Mouse (Mus musculus) heart, postnatal 14 days (tissue): ENCODE results near the gene Rbfox2. TPM values are rescaled to one million over a fixed set of nuclear protein-coding genes. Genes with fewer than 3 reads are reported as not detected.

Source experiments
- DNase-seq, 2 experiments: peaks; one replicate each; pipeline ENCODE4 v3.0.0; 2021 to 2022
- intact Hi-C: fragments of 180-260 bp; cut with DNase I; formaldehyde crosslinking; loops from one replicate; pipeline ENCODE4 v1.15.1; 2025
- total RNA-seq, 2 experiments: library from RNA; stranded (reverse); gene quantifications; 2 replicates each; pipeline ENCODE4 v1.2.3; 2021

The Rbfox2 gene
- total RNA-seq, 2 experiments from 2014 or later = 112 to 118 TPM

DNA sequence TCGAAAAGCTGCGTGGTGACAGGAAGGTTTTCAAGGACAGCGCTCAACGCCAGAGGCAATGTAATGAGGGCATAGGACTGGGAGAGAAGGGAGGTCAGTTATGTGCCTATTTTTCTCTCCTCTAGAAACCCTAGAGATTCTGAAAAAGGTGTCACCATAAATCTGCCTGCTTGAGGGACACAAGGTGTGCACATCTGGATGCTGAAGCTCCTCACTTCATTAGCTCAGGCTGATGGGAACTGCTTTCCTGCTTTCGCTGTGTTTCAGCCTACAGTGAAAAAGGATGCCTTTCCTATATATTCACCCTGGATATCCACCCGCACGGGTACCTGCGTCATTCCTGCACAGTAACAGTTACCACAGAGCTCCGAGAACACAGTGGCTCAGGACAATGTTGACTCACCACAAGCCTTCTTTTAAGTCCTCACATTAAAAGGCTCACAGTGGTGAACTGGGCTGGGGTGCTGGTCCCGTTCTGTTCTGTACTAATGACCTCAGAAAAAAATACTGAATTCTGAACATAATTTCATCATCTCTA is 152.5 kb downstream of the Rbfox2 start:
- no peak for DNase-seq
- intact Hi-C loops = loop anchor here (5.0 kb wide), 3 partner anchors 63 to 203 kb away; no protein-coding TSS in a partner anchor

DNA sequence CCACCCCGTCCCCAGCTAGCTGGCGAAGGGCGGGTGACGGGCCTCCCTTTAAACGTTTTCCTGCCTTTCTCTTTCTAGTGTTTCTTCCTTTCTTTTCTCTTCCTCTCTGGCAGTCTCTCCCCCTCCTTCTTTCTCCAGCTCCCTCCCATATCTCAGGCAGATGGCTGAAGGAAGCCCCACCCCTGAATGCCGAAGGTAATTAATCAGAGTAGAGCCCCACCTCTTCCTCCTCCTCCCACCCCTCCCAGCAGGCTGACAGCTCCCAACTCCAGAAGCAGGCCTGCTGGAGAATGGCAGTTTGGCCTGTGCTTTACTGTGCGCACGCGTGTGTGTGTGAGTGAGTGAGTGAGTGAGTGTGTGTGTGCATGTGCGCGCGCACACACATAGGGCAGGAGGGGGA is 153.2 kb downstream of the Rbfox2 start:
- intact Hi-C loops = loop anchor here (5.0 kb wide), 3 partner anchors 64 to 204 kb away; no protein-coding TSS in a partner anchor
- peak; percentile 71 to 75 for DNase-seq

DNA sequence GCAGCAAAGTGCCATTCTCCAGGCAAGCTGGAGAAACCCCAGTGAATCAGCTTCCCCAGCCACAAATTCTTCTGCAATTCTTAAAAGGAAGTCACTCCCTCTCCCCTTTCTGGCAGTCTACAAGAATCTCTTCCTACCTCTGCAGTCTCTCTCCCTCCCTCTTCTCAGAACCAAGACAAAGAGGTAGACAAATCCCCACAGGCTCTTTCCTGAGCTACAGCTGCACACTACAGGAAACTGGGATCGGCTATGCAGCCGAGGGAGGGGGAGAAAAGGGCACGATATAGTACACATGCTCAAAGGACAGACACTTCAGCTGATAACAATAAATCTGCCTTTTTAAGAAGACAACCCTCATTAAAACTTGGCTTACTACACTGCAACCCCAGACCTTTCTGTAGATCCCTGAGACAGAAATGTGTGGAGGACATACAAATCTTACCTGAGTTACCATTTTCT is 153.7 kb downstream of the Rbfox2 start:
- intact Hi-C loops = loop anchor here (5.0 kb wide), 3 partner anchors 64 to 204 kb away; no protein-coding TSS in a partner anchor

DNA sequence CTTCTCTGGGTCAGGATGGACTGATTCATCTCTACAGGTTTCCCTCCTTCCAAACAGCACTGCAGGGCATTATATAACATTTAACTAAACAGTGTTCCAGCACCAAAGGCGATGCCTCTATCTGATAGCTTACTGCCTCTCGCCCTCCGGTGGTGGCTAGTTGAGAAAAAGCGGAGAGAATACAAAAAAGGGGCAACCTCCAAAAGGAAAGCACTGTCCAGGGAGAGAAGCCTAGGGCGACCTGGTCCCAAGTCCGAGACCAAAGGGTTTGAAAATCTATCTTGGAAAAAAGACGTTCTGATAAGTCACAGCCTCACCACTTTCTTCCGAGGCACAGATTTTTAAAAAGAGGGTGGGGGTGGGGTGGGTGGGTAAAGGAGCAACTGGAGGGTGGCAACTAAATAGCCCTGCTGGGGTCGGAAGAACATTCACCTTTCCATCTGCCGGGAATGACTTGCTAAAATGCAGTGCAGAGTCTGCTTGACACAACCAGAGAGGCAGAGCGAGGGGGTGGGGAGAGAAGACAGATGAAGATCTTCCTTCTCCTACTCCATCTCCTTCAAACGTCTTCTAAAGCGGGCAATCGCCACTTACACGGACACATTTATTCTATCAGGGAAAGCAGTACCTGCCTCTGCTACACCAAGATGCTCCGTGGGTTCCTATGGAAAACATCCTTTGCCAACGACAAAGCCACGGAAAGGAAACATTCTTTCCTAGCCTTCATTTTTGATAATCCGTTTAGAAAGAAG is 154.3 kb downstream of the Rbfox2 start:
- intact Hi-C loops = loop anchor here (5.0 kb wide), 3 partner anchors 65 to 205 kb away; no protein-coding TSS in a partner anchor
- DNase-seq = no peak

More for the DNA sequence above, 153.7 kb downstream of the Rbfox2 start:
- peak in 1 of 2 experiments; percentile 24 for DNase-seq

DNA sequence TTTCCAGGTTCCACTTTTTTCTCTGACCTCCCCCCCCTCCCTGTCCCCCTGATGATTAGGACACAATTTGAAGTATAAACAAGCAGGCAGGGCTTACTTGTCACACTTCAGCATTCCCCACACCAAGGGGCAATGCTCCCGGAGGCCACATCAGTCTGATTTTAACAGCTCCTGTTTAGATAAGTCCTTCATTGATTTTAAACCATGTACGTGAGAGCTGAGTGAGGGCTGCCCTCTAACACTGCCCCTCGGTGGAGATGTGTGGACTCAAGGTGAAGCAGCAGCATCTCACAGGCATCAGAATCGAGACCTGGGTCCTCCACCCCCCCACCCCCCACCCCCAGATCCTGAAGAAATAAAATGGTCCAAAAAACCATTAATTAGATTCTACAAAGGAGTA is 155.0 kb downstream of the Rbfox2 start:
- intact Hi-C loops = loop anchor here (5.0 kb wide), 3 partner anchors 65 to 205 kb away; no protein-coding TSS in a partner anchor
- no peak for DNase-seq

DNA sequence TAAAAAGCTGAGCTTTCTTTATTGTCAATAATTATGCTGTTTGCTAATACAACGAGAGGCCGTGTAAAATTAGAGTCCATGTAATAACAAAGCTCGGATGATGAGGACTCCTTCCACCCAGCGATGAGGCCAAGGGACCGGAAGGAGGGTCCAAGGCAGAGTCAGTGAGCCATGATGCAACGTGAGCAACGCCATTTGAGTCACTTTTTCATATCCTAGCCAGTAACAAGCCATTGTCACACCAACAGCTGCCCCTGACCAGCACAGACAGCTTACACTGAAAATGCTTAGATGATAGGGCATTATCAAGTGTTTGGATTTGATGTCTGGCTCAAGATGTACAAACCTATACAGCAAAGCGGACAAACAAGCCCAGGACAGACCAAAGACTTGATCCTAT is 155.6 kb downstream of the Rbfox2 start:
- intact Hi-C loops = loop anchor here (5.0 kb wide), 3 partner anchors 66 to 206 kb away; no protein-coding TSS in a partner anchor
- no peak for DNase-seq

DNA sequence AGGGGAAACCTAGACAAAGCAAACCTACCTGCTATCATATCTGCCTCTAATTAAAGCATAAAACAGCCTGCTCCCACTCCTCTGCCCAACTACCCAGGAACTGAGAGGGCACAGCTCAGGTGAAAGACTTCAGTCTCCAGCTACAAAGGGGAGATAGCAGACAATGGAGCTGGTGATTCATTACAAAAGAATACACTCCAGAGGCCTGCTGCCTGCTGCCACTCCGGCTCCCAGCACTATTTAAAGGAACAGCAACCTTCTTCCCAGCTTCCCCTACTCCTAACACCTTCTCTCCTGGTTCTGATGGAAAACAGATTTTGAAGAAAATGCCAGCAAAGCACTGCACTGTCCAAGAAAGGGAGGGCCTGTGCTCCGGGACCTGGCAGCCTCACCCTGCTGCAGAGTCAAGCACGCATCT is 156.4 kb downstream of the Rbfox2 start:
- intact Hi-C loops = loop anchor here (5.0 kb wide), 3 partner anchors 67 to 207 kb away; no protein-coding TSS in a partner anchor
- DNase-seq = peak in 1 of 2 experiments; percentile 25

DNA sequence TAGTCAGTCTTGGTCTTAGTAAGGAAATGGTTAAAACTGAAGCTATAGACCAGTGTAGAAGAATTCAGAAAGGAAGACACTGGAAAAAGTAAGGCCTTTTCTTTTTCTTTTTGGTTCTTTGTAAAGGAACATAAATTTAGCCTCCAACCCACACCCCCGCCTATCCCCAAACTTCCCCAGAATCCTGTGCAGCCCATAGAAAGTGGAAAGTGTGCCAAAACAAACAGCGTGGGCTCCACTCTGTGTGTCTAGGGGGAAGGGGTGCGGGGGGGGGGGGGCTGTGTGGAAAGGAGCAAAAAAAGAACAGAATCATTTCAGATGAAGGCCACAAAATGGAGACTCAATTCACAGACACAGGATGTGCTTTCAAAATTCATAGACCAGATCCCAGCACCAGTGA is 156.8 kb downstream of the Rbfox2 start:
- no peak for DNase-seq
- intact Hi-C loops = loop anchor here (5.0 kb wide), 3 partner anchors 67 to 207 kb away; no protein-coding TSS in a partner anchor

DNA sequence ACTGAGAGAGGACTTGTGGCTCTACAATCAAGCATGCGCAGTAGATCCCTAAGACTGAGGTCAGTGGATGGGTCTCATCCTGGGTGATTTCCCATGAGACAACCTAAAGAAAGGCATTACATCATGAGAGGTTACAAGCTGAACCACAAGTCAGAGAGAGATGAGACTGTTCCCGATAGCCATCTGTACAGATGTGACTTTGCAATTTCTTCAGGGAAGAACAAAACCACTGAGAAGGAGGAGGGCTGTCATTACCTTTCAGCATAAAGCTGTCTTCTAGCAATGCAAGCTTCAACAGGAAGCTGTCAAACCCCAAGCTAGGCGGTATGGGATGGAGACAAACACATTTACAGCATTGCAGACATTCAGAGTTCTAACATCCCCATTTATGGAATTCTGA is 157.3 kb downstream of the Rbfox2 start:
- intact Hi-C loops = no loop called here
- no peak for DNase-seq

DNA sequence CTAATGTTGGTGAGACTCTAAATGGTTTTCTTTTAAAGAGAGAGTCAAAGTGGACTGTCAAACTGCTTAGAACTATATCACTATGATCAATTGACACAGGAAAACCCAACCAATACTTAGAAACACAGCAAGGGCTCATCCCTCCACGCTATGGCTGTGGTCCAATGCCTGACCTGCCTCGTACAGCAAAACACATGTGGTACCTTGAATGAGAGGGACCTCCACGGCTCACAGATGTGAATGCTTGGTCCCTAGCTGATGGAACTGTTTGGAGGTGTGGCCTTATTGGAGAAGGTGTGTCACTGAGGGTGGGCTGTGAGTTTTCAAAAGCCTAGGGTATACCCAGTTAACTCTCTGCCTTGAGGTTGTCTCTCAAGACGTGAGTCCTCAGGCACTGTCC is 159.9 kb downstream of the Rbfox2 start:
- DNase-seq = no peak
- intact Hi-C loops = no loop called here

DNA sequence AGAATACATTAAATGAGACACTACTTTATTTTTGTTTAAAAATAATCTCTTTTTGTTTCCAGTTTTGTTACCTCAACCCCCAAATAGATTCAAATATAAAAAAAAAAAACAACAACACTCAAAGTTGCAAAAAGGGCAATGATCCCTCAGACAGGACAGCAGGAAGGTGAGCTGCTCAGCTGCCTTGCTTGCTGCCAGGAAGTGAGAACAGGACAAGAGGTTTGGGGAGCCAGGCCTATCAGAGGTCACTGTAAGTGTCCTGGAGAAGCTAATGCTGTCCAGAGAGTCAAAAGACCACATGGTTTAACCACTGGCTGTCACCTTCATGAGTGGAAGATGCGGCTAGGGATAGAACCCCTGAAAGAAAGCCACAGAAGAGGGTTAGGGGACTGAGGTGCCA is 161.8 kb downstream of the Rbfox2 start:
- intact Hi-C loops = no loop called here
- DNase-seq = no peak

DNA sequence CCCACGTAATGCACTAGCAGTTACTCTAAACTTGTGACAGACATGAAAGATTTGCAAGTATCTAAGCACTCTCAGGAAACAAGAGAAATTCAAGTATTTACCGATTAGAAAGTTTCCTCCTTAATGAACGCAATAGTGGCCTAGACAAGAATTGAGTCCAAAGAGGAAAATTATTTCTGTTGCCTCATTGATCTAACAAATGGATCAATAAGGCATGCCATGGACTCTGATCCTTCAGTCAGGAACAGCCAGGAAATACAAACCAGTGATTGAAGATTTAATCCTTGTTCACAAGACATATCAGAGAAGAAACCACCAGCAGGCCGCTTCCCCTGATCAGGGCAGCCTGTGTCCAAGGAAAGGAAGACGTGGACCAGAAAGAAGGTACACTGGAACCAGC is 164.0 kb downstream of the Rbfox2 start:
- intact Hi-C loops = no loop called here
- DNase-seq = no peak

DNA sequence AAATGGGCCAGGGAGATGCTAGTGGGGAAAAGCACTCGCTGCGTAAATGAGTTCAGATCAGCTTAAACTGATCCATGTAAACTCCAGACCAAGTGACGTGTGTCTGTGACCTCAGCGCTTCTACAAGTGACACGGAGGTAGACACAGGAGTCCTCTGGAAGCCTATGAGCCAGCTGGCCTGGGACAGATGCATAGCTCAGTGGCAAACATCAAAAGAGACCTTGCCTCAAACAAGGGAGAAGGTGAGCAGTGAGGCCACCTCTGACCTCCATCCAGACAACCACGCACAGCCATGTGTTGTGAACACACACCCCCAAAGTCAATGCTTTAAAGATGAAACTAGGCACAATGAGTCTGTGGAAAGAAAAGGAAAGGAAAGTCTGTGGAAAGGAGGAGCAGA is 164.5 kb downstream of the Rbfox2 start:
- DNase-seq = no peak
- intact Hi-C loops = no loop called here

DNA sequence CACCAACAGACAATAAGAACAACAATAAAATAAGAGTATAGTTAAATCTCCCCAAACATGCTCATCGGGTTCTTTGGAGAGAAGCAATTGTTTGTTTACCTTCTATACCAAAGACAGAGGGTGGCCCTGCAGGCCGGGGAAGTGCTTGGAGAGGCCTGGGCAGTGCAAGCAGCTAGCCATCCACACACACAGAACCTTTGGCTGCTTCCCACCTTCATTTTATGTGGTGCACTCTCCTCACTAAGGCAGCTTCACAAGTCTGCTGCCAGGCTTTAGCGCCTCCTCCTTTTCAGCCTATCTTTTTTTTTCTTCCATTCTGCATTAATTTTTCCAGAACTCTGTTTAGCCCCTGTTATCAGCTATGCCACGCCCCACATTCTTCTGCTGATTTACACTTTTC is 165.1 kb downstream of the Rbfox2 start:
- intact Hi-C loops = no loop called here
- peak in 1 of 2 experiments; percentile 32 for DNase-seq

DNA sequence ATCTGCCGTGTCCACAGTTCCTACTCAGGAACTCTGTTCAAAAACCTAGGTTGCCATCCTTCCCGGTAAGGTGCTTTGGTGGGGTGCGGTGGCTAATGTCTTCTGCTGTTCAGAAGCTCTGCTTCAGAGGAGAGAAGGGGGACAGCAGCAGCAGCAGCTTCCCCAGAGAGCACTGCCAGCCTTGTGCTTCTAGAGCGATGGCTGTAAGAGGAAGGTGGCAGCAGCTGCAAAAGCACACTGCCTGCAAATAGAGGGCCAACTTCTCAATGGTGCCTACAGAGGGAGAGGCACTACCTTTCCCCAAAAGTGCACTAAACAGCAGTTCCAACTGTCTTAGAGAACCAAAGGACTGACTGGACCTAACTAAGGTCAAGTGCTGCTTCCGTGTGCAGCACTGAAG is 168.5 kb downstream of the Rbfox2 start:
- intact Hi-C loops = no loop called here
- no peak for DNase-seq

DNA sequence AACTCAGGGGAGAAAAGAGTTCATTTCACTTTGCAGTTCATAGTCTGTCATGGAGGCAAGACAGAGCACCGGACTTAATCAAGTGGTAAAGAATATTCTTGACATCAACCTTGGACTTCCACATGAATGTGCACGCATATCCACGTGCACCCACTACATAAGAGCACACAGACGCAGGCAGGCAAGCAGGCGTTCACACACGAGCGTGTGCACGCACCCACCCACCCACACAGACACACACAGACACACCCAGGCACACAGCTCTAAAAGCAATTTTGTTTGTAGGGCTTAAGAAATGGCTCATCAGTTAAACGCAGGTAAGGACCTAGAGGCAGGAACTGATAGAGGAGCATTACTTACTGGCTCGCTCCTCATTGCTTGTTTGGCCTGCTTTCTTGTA is 172.3 kb downstream of the Rbfox2 start:
- intact Hi-C loops = no loop called here
- no peak for DNase-seq

DNA sequence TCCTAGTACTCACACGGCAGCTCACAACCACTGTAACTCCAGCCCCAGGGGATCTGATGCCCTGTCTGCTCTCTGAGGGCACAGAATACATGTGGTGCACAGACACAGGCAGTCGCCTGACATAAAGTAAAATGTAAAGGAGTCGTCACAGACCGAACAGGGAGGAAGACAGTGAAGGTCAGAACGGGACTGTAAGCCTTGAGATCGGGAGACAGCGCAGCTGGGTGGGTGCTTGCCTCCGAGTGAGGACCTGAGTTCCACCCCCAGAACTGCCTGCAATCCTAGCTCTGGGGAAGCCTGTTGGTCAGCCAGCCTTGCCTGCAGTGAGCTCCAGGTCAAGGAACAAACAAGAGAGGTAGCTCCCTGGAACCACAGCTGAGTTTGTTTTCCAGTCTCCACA is 177.7 kb downstream of the Rbfox2 start:
- no peak for DNase-seq
- intact Hi-C loops = no loop called here

DNA sequence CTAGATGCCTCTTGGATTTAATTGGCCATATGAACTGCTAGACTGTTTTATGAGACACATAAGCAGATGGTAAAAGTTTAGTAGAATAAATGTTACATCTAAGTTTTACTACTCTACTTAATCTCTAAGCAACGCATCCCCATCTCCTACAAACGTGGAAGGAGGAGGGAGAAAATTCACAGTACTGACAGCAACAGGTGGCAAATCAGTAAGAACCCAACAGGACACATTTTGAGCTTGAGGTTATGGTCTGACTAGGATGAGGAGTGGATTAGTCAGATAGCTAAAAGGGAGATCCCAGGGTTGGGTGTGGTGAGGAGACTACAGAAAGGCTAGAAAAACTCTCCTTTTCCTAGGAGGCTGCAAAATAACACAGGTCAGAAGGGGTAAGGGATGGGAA is 179.1 kb downstream of the Rbfox2 start:
- intact Hi-C loops = no loop called here
- no peak for DNase-seq

DNA sequence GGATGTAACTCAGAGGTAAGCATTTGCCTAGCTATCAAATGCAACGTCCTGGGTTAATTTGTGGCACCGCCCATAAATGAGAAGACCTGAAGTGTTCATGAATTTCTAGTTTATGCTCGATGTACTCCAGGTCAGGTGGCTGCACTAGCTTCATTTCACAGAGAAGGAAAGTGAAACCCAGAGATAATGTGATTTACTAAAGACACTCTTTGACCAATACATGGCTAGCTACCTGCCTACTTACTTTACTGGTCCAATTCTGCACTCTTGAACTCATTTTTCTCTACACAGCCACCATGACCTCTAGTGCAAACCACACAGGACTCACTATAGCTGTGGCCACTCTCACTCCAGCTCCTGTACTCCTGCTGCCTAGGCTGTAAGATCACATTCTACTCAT is 180.1 kb downstream of the Rbfox2 start:
- no peak for DNase-seq
- intact Hi-C loops = no loop called here

DNA sequence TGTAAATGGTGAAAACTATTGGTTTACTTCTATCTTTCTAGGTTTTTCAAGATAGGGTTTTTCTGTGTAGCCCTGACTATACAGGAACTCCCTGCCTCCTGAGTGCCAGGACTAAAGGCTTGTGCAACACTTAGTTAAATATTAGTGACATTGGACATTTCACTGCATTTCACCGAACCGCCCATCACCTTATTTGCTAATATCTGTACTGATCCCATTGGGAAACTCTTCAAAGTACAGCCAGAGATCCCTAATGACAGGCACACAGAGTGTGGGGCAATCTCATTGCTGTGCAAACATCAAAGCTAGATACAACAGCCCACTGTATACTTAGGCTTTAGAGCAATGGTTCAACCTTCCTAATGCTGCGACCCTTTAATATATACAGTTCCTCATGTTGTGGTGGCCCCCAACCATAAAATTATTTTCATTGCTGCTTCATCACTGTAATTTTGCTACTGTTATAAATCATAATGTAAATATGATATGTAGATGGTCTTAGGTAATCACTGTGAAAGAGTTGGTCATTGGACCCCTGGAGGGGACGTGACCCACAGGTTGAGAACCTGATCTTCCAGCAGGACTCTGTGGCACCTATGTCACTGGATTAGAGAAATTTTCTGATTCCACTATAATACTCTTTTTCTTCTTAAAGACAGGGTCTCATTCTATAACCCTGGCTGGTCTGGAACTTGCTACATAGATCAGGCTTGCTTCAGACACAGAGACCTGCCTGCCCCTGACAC is 182.3 kb downstream of the Rbfox2 start:
- no peak for DNase-seq
- intact Hi-C loops = no loop called here

DNA sequence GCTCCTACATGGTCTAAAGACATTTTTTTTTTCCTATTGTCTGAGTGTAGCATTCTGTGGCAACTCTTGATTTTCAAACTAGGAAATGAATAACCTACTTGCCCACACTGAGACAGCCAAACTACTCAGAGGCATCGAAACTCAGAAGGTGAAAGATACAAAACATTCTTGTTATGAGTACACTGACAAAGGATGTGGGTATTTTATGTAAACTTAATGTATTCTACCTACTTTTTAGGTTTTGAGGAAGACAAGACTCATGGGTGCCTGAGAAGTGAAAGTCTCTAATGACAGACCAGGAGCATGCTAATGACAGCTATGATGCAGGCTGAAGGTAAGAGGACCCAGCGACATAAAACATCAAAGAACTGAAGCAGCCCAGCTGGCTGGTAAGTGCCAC is 184.0 kb downstream of the Rbfox2 start:
- intact Hi-C loops = no loop called here
- no peak for DNase-seq
